Mouse (Mus musculus) urinary bladder, postnatal 10 days (tissue): ENCODE results near the gene Prkag3.

Source experiments
- DNase-seq: peaks from one replicate; pipeline ENCODE4 v3.0.0; 2022; ENCODE audit warnings: low spot score

Prkag3 gene

GRCm38 (mm10) chr1:74748643-74749271 lies at the start of gene Prkag3:
Gene Prkag3, minus strand, starts transcription at chr1:74749221.
- DNase-seq = no peak

- no peak for DNase-seq
Observed at GRCm38 (mm10) chr1:74797459-74797858, 48.4 kb upstream of the Prkag3 start.

- no peak for DNase-seq
Observed at GRCm38 (mm10) chr1:74795145-74795529, 46.1 kb upstream of the Prkag3 start.

GRCm38 (mm10) chr1:74794487-74795144 lies 45.6 kb upstream of the Prkag3 start:
- no peak for DNase-seq

GRCm38 (mm10) chr1:74792831-74793660 lies 44.0 kb upstream of the Prkag3 start:
- DNase-seq = no peak

- no peak for DNase-seq
Observed at GRCm38 (mm10) chr1:74791249-74791648, 42.2 kb upstream of the Prkag3 start, which contains the start of gene Wnt10a. Gene Wnt10a, plus strand, starts transcription at chr1:74791516.

GRCm38 (mm10) chr1:74790095-74790494 lies 41.1 kb upstream of the Prkag3 start:
- DNase-seq = no peak

- no peak for DNase-seq
Observed at GRCm38 (mm10) chr1:74788603-74789176, 39.7 kb upstream of the Prkag3 start.

- DNase-seq = no peak
Observed at GRCm38 (mm10) chr1:74787846-74788245, 38.8 kb upstream of the Prkag3 start.

- no peak for DNase-seq
Observed at GRCm38 (mm10) chr1:74784041-74784759, 35.2 kb upstream of the Prkag3 start.

- no peak for DNase-seq
Observed at GRCm38 (mm10) chr1:74783554-74783953, 34.5 kb upstream of the Prkag3 start.

- DNase-seq = no peak
Observed at GRCm38 (mm10) chr1:74782045-74782444, 33.0 kb upstream of the Prkag3 start.

GRCm38 (mm10) chr1:74778934-74779486 lies 30.0 kb upstream of the Prkag3 start:
- DNase-seq = no peak

- no peak for DNase-seq
Observed at GRCm38 (mm10) chr1:74775816-74776215, 26.8 kb upstream of the Prkag3 start.

- no peak for DNase-seq
Observed at GRCm38 (mm10) chr1:74774062-74774461, 25.0 kb upstream of the Prkag3 start.

GRCm38 (mm10) chr1:74773136-74773535 lies 24.1 kb upstream of the Prkag3 start:
- DNase-seq = no peak

GRCm38 (mm10) chr1:74771931-74772620 lies 23.1 kb upstream of the Prkag3 start:
- no peak for DNase-seq

GRCm38 (mm10) chr1:74771845-74771930 lies 22.7 kb upstream of the Prkag3 start, which contains the start of gene Wnt6:
Gene Wnt6, plus strand, starts transcription at chr1:74771892.
- DNase-seq = no peak

- no peak for DNase-seq
Observed at GRCm38 (mm10) chr1:74771467-74771844, 22.4 kb upstream of the Prkag3 start.

- DNase-seq = no peak
Observed at GRCm38 (mm10) chr1:74770727-74771466, 21.9 kb upstream of the Prkag3 start.

GRCm38 (mm10) chr1:74763081-74763480 lies 14.1 kb upstream of the Prkag3 start:
- no peak for DNase-seq
